Mouse (Mus musculus) lung, adult 18-20 months (tissue): ENCODE measurements at regions not wholly inside any gene's neighbourhood (a gene's known extent, or its start where the extent isn't known, plus 50 kb on each side); places are given as distances from the start of the nearest gene placed in this dataset.

Experiments used
- DNase-seq, 2 experiments: peaks; one replicate each; pipeline ENCODE4 v3.0.0; 2022; ENCODE audit warnings: mixed read lengths in 2 of 2

DNA sequence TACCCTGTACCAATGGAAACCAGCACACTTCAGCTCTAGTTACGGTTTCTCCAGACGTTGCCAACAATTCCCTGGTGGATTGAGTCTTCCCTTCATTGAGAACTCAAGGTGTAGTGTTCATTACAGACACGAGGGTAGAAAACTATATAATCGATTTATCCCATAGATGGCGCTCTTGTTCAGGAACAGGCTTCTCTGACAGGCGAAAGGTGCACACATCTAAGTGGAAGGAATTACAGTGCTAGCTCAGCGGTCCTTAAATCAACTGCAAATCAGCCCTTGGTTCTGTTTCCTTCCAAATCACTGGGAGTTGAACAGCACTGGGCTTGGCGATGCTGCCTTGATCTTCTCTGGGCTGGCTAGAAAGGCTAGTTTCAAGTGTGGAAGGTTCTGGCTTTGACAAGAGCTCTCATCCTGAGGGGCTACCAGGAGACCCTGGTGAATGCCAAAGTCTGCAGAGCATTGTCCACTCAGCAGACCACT is 161.1 kb downstream of the March11 start:
- DNase-seq = peak in 1 of 2 experiments; percentile 4

DNA sequence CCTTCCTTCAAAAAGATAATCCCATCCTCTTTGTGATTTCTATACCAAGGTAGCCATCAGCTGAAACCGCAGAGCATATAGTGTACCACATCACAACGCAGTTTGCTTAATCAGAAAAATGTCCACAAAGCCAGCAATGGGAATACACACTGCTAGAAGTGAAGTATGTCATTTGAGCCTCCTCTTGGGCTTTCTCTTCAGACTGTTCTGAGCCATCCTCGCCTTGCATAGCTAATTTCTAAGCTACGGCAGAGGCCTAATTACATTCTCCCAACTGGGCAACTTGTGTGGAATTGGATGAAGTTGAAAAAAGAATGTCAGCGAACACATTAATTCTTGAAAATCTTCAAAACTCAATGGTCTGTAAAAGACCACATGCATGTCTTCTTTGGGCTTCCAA is 178.5 kb downstream of the March11 start:
- no peak for DNase-seq
